Mouse (Mus musculus): Measurements from ENCODE around the gene H2al1i.
"Not testable (repeated sequence)": the region's sequence is repeated elsewhere in the genome, so short reads cannot be mapped to it uniquely, and the experiment has no call there.

GRCm38 (mm10) chrX:11314858-11315257, 9.6 kb upstream of the H2al1i start, which contains the start of gene H2al1f:
- TF ChIP-seq CTCF (IDR thresholded peaks at IDR 0.05; ENCODE audit: borderline replicate concordance, control insufficient read depth, extremely low read depth, insufficient read depth, low read length, poor library complexity); POLR2A (IDR thresholded peaks at IDR 0.05; ENCODE audit: control insufficient read depth, extremely low read depth, insufficient read depth, low read length, poor library complexity): not testable (repeated sequence)
